Mouse (Mus musculus) megakaryocyte progenitor cell, adult 5-6 weeks (primary cell): ENCODE measurements around the gene Ssr3. TPM values are rescaled to one million over a fixed set of nuclear protein-coding genes. Genes with fewer than 3 reads are reported as not detected.

Experiments
- ATAC-seq: replicated peaks from 2 replicates; pipeline ENCODE4 v1.8.0; 2016; ENCODE audit warnings: mild to moderate bottlenecking, moderate TSS enrichment, inconsistent platforms; ENCODE audit not compliant: poor library complexity
- total RNA-seq, 2 experiments: library from RNA; stranded (forward) in 1 of 2; stranded (reverse) in 1 of 2; fragments of 157-497, 149-512 nt in 1 of 2; fragments of 200-1000 nt in 1 of 2; gene quantifications; 2 replicates each; pipeline versions ENCODE4 v1.2.3 to v1.2.4; 2015 to 2017

Gene Ssr3
- total RNA-seq, 2 experiments from 2014 or later: 368 to 436 TPM

- ATAC-seq: no peak
Measured at GRCm38 (mm10) chr3:65378724-65379123, 13.7 kb downstream of the Ssr3 start.

GRCm38 (mm10) chr3:65374729-65375128 lies 17.7 kb downstream of the Ssr3 start:
- no peak for ATAC-seq

- no peak for ATAC-seq
Measured at GRCm38 (mm10) chr3:65373594-65374182, 18.7 kb downstream of the Ssr3 start.

- ATAC-seq: peak; percentile 56
Measured at GRCm38 (mm10) chr3:65372552-65372951, 19.9 kb downstream of the Ssr3 start.

GRCm38 (mm10) chr3:65367944-65368343 lies 24.5 kb downstream of the Ssr3 start:
- ATAC-seq: no peak

GRCm38 (mm10) chr3:65365921-65366710 lies 26.3 kb downstream of the Ssr3 start:
- no peak for ATAC-seq

GRCm38 (mm10) chr3:65365184-65365583 lies 27.2 kb downstream of the Ssr3 start:
- peak; percentile 95 for ATAC-seq

GRCm38 (mm10) chr3:65363438-65363837 lies 29.0 kb downstream of the Ssr3 start:
- no peak for ATAC-seq

GRCm38 (mm10) chr3:65360163-65360969 lies 32.1 kb downstream of the Ssr3 start:
- peak; percentile 51 for ATAC-seq

- ATAC-seq: no peak
Measured at GRCm38 (mm10) chr3:65358841-65359240, 33.6 kb downstream of the Ssr3 start.

GRCm38 (mm10) chr3:65358275-65358674 lies 34.1 kb downstream of the Ssr3 start:
- no peak for ATAC-seq

GRCm38 (mm10) chr3:65355479-65355878 lies 36.9 kb downstream of the Ssr3 start:
- no peak for ATAC-seq

GRCm38 (mm10) chr3:65353263-65354037 lies 39.0 kb downstream of the Ssr3 start:
- peak; percentile 81 for ATAC-seq

- peak; percentile 32 for ATAC-seq
Measured at GRCm38 (mm10) chr3:65352278-65353127, 39.9 kb downstream of the Ssr3 start.

GRCm38 (mm10) chr3:65346176-65346575 lies 46.2 kb downstream of the Ssr3 start:
- no peak for ATAC-seq

- no peak for ATAC-seq
Measured at GRCm38 (mm10) chr3:65340173-65340951, 52.1 kb downstream of the Ssr3 start.

GRCm38 (mm10) chr3:65337835-65338464 lies 54.5 kb downstream of the Ssr3 start:
- ATAC-seq: no peak
